ENCODE assay signal across 8 mouse cellular contexts in the genomic region with DNA sequence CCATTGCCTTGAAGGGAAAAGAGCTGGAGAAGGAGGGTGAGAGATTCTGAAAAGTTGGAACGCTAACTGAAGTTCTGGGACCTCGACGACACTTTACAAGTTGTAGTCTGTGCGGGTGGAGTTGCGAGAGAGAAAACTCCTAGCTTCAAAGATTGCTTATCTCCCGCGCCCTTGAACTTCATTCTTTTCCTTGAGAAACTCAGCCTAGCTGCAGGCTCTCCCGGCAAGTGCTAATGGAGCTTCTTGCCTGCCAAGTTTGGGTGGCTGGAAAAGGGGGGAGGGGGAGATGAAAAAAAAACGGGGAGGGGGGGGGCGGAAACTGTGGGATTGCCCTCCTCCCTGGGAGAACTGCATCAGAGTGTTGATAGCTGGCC. TPM values are rescaled to one million over a fixed set of nuclear protein-coding genes. Genes with fewer than 3 reads are reported as not detected.
DNase-seq lines count a peak whose midpoint lies in the region; ATAC-seq lines count a peak whose summit lies in the region.

No protein-coding gene starts in this region.

- WGBS in kidney, embryonic 15.5 days, result 2% methylated on average over 10 of the region's 10 CpGs
- WGBS in embryonic facial prominence, embryonic 10.5 days, result 2% methylated on average over 10 of the region's 10 CpGs
- 1% methylated on average over 10 of the region's 10 CpGs for WGBS in hindbrain, embryonic 16.5 days
- 2% methylated on average over 9 of the region's 10 CpGs for WGBS in midbrain, embryonic 16.5 days

- H3K36me3 ChIP-seq in kidney, embryonic 15.5 days, result peaks cover 4% of the 10 kb centered on the region; the same call in 1 of the 2 replicates
- H3K36me3 ChIP-seq in embryonic facial prominence, embryonic 10.5 days (replicated peaks), result no peaks in the 10 kb centered on the region; the same call in 1 of the 2 replicates
- H3K36me3 ChIP-seq in hindbrain, embryonic 16.5 days (ENCODE audit: control insufficient read depth, insufficient read depth, low read length), result no peaks in the 10 kb centered on the region
- no peaks in the 10 kb centered on the region for H3K36me3 ChIP-seq in midbrain, embryonic 16.5 days (ENCODE audit: control insufficient read depth, insufficient read depth, low read length)

- H3K27ac ChIP-seq in kidney, embryonic 15.5 days, result peak overlapping the region; percentile 82
- peak overlapping the region; percentile 80 for H3K27ac ChIP-seq in embryonic facial prominence, embryonic 10.5 days (replicated peaks)
- no peak overlapping the region; the same call in 1 of the 2 replicates for H3K27ac ChIP-seq in hindbrain, embryonic 16.5 days (ENCODE audit: low read depth, low read length)
- no peak overlapping the region for H3K27ac ChIP-seq in midbrain, embryonic 16.5 days (ENCODE audit: low read length)

- peak overlapping the region; percentile 84 for H3K9ac ChIP-seq in kidney, embryonic 15.5 days
- H3K9ac ChIP-seq in hindbrain, embryonic 16.5 days (ENCODE audit: low read depth, low read length), result peak overlapping the region; percentile 75
- H3K9ac ChIP-seq in midbrain, embryonic 16.5 days (ENCODE audit: low read depth, low read length), result peak overlapping the region; percentile 70

- no peaks in the 10 kb centered on the region for H3K9me3 ChIP-seq in kidney, embryonic 15.5 days (replicated peaks)
- H3K9me3 ChIP-seq in embryonic facial prominence, embryonic 10.5 days, result no peaks in the 10 kb centered on the region
- no peaks in the 10 kb centered on the region for H3K9me3 ChIP-seq in hindbrain, embryonic 16.5 days (ENCODE audit: control insufficient read depth, low read length)
- no peaks in the 10 kb centered on the region for H3K9me3 ChIP-seq in midbrain, embryonic 16.5 days (replicated peaks; ENCODE audit: control insufficient read depth, low read length, poor library complexity, severe bottlenecking)

- H3K4me1 ChIP-seq in kidney, embryonic 15.5 days, result peaks cover 50% of the 10 kb centered on the region
- peaks cover 53% of the 10 kb centered on the region for H3K4me1 ChIP-seq in embryonic facial prominence, embryonic 10.5 days
- peaks cover 28% of the 10 kb centered on the region for H3K4me1 ChIP-seq in hindbrain, embryonic 16.5 days (ENCODE audit: control insufficient read depth, insufficient read depth, low read depth, low read length)
- peaks cover 18% of the 10 kb centered on the region for H3K4me1 ChIP-seq in midbrain, embryonic 16.5 days (ENCODE audit: control insufficient read depth, insufficient read depth, low read length)

- H3K27me3 ChIP-seq in kidney, embryonic 15.5 days, result peaks cover 28% of the 10 kb centered on the region
- H3K27me3 ChIP-seq in embryonic facial prominence, embryonic 10.5 days (replicated peaks; ENCODE audit: low read depth, poor library complexity, severe bottlenecking), result peaks cover 49% of the 10 kb centered on the region
- no peaks in the 10 kb centered on the region for H3K27me3 ChIP-seq in hindbrain, embryonic 16.5 days (replicated peaks; ENCODE audit: control insufficient read depth, insufficient read depth, low read length)
- no peaks in the 10 kb centered on the region; the same call in 1 of the 2 replicates for H3K27me3 ChIP-seq in midbrain, embryonic 16.5 days (ENCODE audit: control insufficient read depth, insufficient read depth, low read depth, low read length)

- H3K4me2 ChIP-seq in kidney, embryonic 15.5 days, result peak overlapping the region; percentile 89
- H3K4me2 ChIP-seq in hindbrain, embryonic 16.5 days (ENCODE audit: low read length), result peak overlapping the region; percentile 95
- H3K4me2 ChIP-seq in midbrain, embryonic 16.5 days (ENCODE audit: low read length), result peak overlapping the region; percentile 94

- no peak for DNase-seq in kidney, adult 11 months
- no peak for DNase-seq in embryonic facial prominence, embryonic 10.5 days (ENCODE audit: low spot score)
- DNase-seq in layer of hippocampus, adult 18-20 months (ENCODE audit: low spot score in 2 of 2), result no peak
- no peak for DNase-seq in thymus, postnatal 25 days

- H3K4me3 ChIP-seq in kidney, embryonic 15.5 days (replicated peaks), result peak overlapping the region; percentile 66
- peak overlapping the region; percentile 64 for H3K4me3 ChIP-seq in embryonic facial prominence, embryonic 10.5 days
- H3K4me3 ChIP-seq in hindbrain, embryonic 16.5 days (ENCODE audit: low read length), result peak overlapping the region; percentile 60
- peak overlapping the region; percentile 49 for H3K4me3 ChIP-seq in midbrain, embryonic 16.5 days (ENCODE audit: low read depth, low read length)

- ATAC-seq in kidney, embryonic 15.5 days (replicated peaks; ENCODE audit: low FRiP score), result no peak
- ATAC-seq in hindbrain, embryonic 16.5 days, result no peak
- no peak for ATAC-seq in midbrain, embryonic 16.5 days
- ATAC-seq in granulocyte monocyte progenitor cell, adult 5-6 weeks (replicated peaks; ENCODE audit: poor library complexity, severe bottlenecking), result no peak

RNA-seq across cellular contexts. Expression of a gene that starts 0.9 kb away (rescaled TPM):
- 82.0 and 85.9 TPM in 2 replicates for polyA plus RNA-seq in kidney, embryonic 15.5 days (2015; fragmentation: Nextera tagmentation; extraction: Ambion mirVana)
- 29.4 and 36.3 TPM in 2 replicates for polyA plus RNA-seq in embryonic facial prominence, embryonic 10.5 days (2016; fragmentation: Nextera tagmentation; extraction: Ambion mirVana)
- 56.1 and 58.9 TPM in 2 replicates for polyA plus RNA-seq in hindbrain, embryonic 16.5 days (2015; fragmentation: Nextera tagmentation; extraction: Ambion mirVana)
- polyA plus RNA-seq in midbrain, embryonic 16.5 days (2015; fragmentation: Nextera tagmentation; extraction: Ambion mirVana), result 30.9 and 37.4 TPM in 2 replicates
- not detected in 2 replicates for total RNA-seq in granulocyte monocyte progenitor cell, adult 5-6 weeks (2014; fragmentation: Nextera tagmentation)
- 0.62 and 1.2 TPM in 2 replicates for total RNA-seq in granulocyte monocyte progenitor cell, adult 5-6 weeks (2017)
- total RNA-seq in layer of hippocampus, adult 18-20 months (2021), result 10 to 100 TPM; 58.1 to 59.9 TPM

Comparison
In these comparisons a context has a peak if more than half of its experiments do, and no peak if none do; other contexts are left out.
1. H3K27ac ChIP-seq: peak in kidney, embryonic 15.5 days (single experiment) and embryonic facial prominence, embryonic 10.5 days (single experiment); none in hindbrain, embryonic 16.5 days (single experiment) and midbrain, embryonic 16.5 days (single experiment).
2. Peak in every context shown above with its lines, with median percentiles within 50 percentile points of each other: H3K4me2 ChIP-seq, H3K4me3 ChIP-seq and H3K9ac ChIP-seq.